Mouse (Mus musculus): ENCODE results near the gene Gli3. TPM values are rescaled to one million over a fixed set of nuclear protein-coding genes. Genes with fewer than 3 reads are reported as not detected.
A peak's percentile ranks its signal among the peaks of the same experiment; 100 is the strongest.

The Gli3 gene
- polyA plus RNA-seq, 1 experiment: 24.7 TPM

DNA sequence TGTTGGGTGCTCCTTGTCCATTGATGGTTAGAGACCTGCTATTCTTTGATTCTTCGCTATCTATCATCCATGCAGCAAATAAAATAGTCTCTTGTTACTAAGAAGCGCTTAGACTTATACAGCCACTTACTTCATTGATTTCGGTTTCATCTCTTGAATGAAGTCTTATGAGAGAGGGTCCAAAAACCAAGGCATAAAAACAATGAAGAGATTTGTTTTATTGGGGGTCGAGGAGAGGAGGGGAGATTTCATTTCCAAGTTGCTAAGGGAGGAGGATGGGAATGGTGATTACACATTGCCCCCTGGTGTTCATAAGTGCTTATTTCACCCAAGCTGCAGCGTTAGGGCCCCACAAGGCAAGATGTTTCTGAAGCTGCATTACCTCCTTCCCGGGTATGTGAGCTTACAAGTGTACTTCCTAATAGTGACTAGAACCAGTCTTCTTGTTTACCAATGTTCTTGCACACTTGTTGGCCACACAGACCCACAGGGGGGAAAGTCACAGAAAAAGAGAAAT is 299.9 kb downstream of the Gli3 start:
- Histone ChIP-seq H3K9ac (ENCODE audit: low read depth, poor library complexity, severe bottlenecking) (no peak overlapping the region), H3K9me3 (replicated peaks; ENCODE audit: control insufficient read depth, insufficient read depth, low read length, poor library complexity, severe bottlenecking) (no peaks in the 10 kb centered on the region), H3K27me3 (ENCODE audit: control insufficient read depth, insufficient read depth, low read length, poor library complexity, severe bottlenecking) (no peaks in the 10 kb centered on the region), H3K36me3 (ENCODE audit: control insufficient read depth, insufficient read depth, low read length, poor library complexity, severe bottlenecking) (no peaks in the 10 kb centered on the region), H3K27ac (ENCODE audit: insufficient read depth, low read length) (no peak overlapping the region), H3K4me1 (ENCODE audit: control insufficient read depth, insufficient read depth, low read length) (no peaks in the 10 kb centered on the region), H3K4me3 (ENCODE audit: low read depth, low read length) (no peak overlapping the region)
- TF ChIP-seq CTCF (IDR thresholded peaks at IDR 0.05; ENCODE audit: low read depth, low read length) (peak; percentile 39), EP300 (IDR thresholded peaks at IDR 0.05; ENCODE audit: insufficient read depth, low read depth, low read length) (no peak)

DNA sequence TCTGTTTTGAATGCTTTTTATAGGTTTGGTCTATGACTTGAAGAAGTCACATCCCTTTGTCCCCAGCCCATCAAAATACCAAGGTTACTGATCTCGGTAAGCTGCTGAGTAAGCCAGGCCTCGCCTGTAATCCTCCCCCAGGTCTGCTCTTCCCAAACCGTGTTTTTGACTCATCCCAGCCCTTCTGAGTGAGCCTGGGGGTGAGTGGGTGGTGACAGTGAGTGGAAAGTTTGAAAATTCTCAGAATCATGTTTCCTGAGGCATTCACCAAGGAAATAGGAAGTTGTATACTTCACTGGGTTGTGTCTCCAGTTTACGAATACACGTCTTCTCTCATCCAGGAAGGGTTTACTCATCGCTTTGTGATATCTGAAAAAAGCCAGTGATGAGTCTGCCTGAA is 314.6 kb downstream of the Gli3 start:
- Histone ChIP-seq H3K4me3 (ENCODE audit: low read depth, low read length) (no peak overlapping the region), H3K27me3 (ENCODE audit: control insufficient read depth, insufficient read depth, low read length, poor library complexity, severe bottlenecking) (no peaks in the 10 kb centered on the region), H3K27ac (ENCODE audit: insufficient read depth, low read length) (no peak overlapping the region), H3K4me1 (ENCODE audit: control insufficient read depth, insufficient read depth, low read length) (no peaks in the 10 kb centered on the region), H3K9ac (ENCODE audit: low read depth, poor library complexity, severe bottlenecking) (no peak overlapping the region), H3K36me3 (ENCODE audit: control insufficient read depth, insufficient read depth, low read length, poor library complexity, severe bottlenecking) (no peaks in the 10 kb centered on the region), H3K9me3 (replicated peaks; ENCODE audit: control insufficient read depth, insufficient read depth, low read length, poor library complexity, severe bottlenecking) (no peaks in the 10 kb centered on the region)
- TF ChIP-seq CTCF (IDR thresholded peaks at IDR 0.05; ENCODE audit: low read depth, low read length) (no peak), POLR2A (IDR thresholded peaks at IDR 0.05; ENCODE audit: insufficient read depth, low read length) (no peak), EP300 (IDR thresholded peaks at IDR 0.05; ENCODE audit: insufficient read depth, low read depth, low read length) (no peak)
